ENCODE assay signal across 22 mouse cellular contexts in the genomic region with DNA sequence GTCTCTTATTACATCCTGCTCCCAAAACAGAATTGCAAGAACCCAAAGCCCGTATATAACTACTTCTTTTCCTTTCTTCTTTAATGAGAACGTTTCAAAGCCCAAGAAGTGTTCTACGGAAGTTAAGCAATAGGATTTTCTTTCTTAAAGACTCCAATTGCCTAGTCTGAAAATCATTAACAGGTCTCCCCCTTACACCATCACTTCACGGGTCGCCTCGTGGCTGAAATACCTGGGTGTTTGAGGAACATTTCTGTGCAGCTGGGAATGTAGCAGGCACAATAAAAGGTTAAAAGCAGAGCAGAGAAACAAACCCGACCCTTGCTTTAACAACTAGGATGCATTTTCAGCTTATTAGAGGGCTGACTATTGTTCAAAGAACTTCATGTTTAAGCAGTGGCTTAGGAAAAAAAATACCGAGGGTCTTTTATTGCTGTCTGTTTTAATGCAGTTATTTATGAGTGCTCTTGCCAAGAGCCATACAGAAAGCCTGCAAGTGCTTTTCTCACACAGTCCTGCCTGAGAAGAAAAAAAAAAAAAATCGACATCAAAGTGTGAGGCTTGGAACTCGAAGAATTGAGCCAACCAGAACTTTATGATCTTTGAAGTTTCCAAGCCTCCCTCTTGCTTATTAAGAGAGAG.
A peak's percentile ranks its signal among the peaks of the same experiment; 100 is the strongest.
DNase-seq lines count a peak whose midpoint lies in the region; ATAC-seq and TF ChIP-seq lines count a peak whose summit lies in the region.
"Had no signal": no experiment of that assay in that cellular context is flagged by ENCODE, and none has a peak within 500 bp of the region (broad histone marks: within the 10 kb centered on the region; RNA-seq: fewer than 3 reads in every experiment).

No protein-coding gene starts in this region.

- H3K27me3 ChIP-seq in embryonic facial prominence, embryonic 14.5 days (replicated peaks; ENCODE audit: control insufficient read depth, insufficient read depth, low read length): no peaks in the 10 kb centered on the region
- 0 out of 2 replicates have a peak, but pooled peaks cover 5% of the 10 kb centered on the region for H3K27me3 ChIP-seq in embryonic facial prominence, embryonic 10.5 days (replicated peaks; ENCODE audit: low read depth, poor library complexity, severe bottlenecking)
- H3K27me3 ChIP-seq in kidney, embryonic 16.5 days (ENCODE audit: insufficient read depth, low read length): no peaks in the 10 kb centered on the region
- no peaks in the 10 kb centered on the region; the same call in 1 of the 2 replicates for H3K27me3 ChIP-seq in midbrain, embryonic 11.5 days (ENCODE audit: control insufficient read depth, insufficient read depth, low read length)
- no peaks in the 10 kb centered on the region for H3K27me3 ChIP-seq in midbrain, postnatal 0 days (ENCODE audit: insufficient read depth, low read length)
- H3K27me3 ChIP-seq in limb, embryonic 15.5 days: no peaks in the 10 kb centered on the region
- H3K27me3 ChIP-seq: embryonic facial prominence, embryonic 13.5 days; heart, embryonic 13.5 days; stomach, embryonic 15.5 days had no signal

- TF ChIP-seq CTCF in midbrain, postnatal 0 days (IDR thresholded peaks at IDR 0.05): no peak

- H3K36me3 ChIP-seq in embryonic facial prominence, embryonic 14.5 days (ENCODE audit: control insufficient read depth, insufficient read depth, low read length): no peaks in the 10 kb centered on the region
- no peaks in the 10 kb centered on the region for H3K36me3 ChIP-seq in embryonic facial prominence, embryonic 10.5 days (replicated peaks)
- H3K36me3 ChIP-seq in kidney, embryonic 16.5 days (ENCODE audit: insufficient read depth, low read length): no peaks in the 10 kb centered on the region; the same call in 1 of the 2 replicates
- H3K36me3 ChIP-seq in midbrain, embryonic 11.5 days (ENCODE audit: control insufficient read depth, insufficient read depth, low read length): no peaks in the 10 kb centered on the region
- no peaks in the 10 kb centered on the region for H3K36me3 ChIP-seq in midbrain, postnatal 0 days (ENCODE audit: insufficient read depth, low read length)
- H3K36me3 ChIP-seq in limb, embryonic 15.5 days: no peaks in the 10 kb centered on the region
- H3K36me3 ChIP-seq: embryonic facial prominence, embryonic 13.5 days; heart, embryonic 13.5 days; midbrain, embryonic 10.5 days; stomach, embryonic 15.5 days had no signal

- H3K9ac ChIP-seq in embryonic facial prominence, embryonic 14.5 days (ENCODE audit: low read depth, low read length): no peak overlapping the region
- no peak overlapping the region for H3K9ac ChIP-seq in kidney, embryonic 16.5 days (replicated peaks; ENCODE audit: low read length)
- no peak overlapping the region for H3K9ac ChIP-seq in midbrain, embryonic 11.5 days (ENCODE audit: low read length)
- no peak overlapping the region for H3K9ac ChIP-seq in midbrain, postnatal 0 days (replicated peaks; ENCODE audit: low read length, poor library complexity, severe bottlenecking)
- H3K9ac ChIP-seq in limb, embryonic 15.5 days: no peak overlapping the region
- H3K9ac ChIP-seq: embryonic facial prominence, embryonic 13.5 days; forebrain, postnatal 0 days; heart, embryonic 13.5 days; hindbrain, embryonic 14.5 days; stomach, embryonic 15.5 days had no signal

- H3K4me2 ChIP-seq in embryonic facial prominence, embryonic 14.5 days (ENCODE audit: low read depth, low read length): no peak overlapping the region
- no peak overlapping the region for H3K4me2 ChIP-seq in kidney, embryonic 16.5 days (replicated peaks; ENCODE audit: low read depth, low read length)
- H3K4me2 ChIP-seq in midbrain, embryonic 11.5 days: no peak overlapping the region
- no peak overlapping the region for H3K4me2 ChIP-seq in midbrain, postnatal 0 days (ENCODE audit: low read depth, low read length, poor library complexity, severe bottlenecking)
- H3K4me2 ChIP-seq in limb, embryonic 15.5 days: no peak overlapping the region
- H3K4me2 ChIP-seq: embryonic facial prominence, embryonic 13.5 days; heart, embryonic 13.5 days; hindbrain, embryonic 14.5 days; stomach, embryonic 15.5 days had no signal

- peaks cover 11% of the 10 kb centered on the region; the same call in 1 of the 2 replicates for H3K4me1 ChIP-seq in embryonic facial prominence, embryonic 14.5 days (ENCODE audit: control insufficient read depth, insufficient read depth, low read length)
- peaks cover 37% of the 10 kb centered on the region for H3K4me1 ChIP-seq in embryonic facial prominence, embryonic 10.5 days
- H3K4me1 ChIP-seq in kidney, embryonic 16.5 days (ENCODE audit: insufficient read depth, low read length): peaks cover 42% of the 10 kb centered on the region
- peaks cover 11% of the 10 kb centered on the region for H3K4me1 ChIP-seq in midbrain, embryonic 11.5 days (ENCODE audit: control insufficient read depth, insufficient read depth, low read length)
- H3K4me1 ChIP-seq in midbrain, postnatal 0 days (ENCODE audit: insufficient read depth, low read length): peaks cover 10% of the 10 kb centered on the region; the same call in 1 of the 2 replicates
- H3K4me1 ChIP-seq in limb, embryonic 15.5 days: peaks cover 25% of the 10 kb centered on the region

- no peak overlapping the region for H3K27ac ChIP-seq in embryonic facial prominence, embryonic 14.5 days (replicated peaks; ENCODE audit: low read depth, low read length)
- H3K27ac ChIP-seq in embryonic facial prominence, embryonic 10.5 days (replicated peaks): no peak overlapping the region
- H3K27ac ChIP-seq in kidney, embryonic 16.5 days (ENCODE audit: low read length): peak overlapping the region; percentile 86
- no peak overlapping the region for H3K27ac ChIP-seq in midbrain, embryonic 11.5 days (ENCODE audit: low read depth, low read length)
- H3K27ac ChIP-seq in midbrain, postnatal 0 days (ENCODE audit: low read depth, low read length): no peak overlapping the region
- no peak overlapping the region for H3K27ac ChIP-seq in limb, embryonic 15.5 days
- H3K27ac ChIP-seq: embryonic facial prominence, embryonic 13.5 days; heart, adult 2 months; heart, embryonic 13.5 days; hindbrain, embryonic 14.5 days; stomach, embryonic 15.5 days had no signal

- no peak overlapping the region for H3K4me3 ChIP-seq in embryonic facial prominence, embryonic 14.5 days (ENCODE audit: low read depth, low read length)
- H3K4me3 ChIP-seq in embryonic facial prominence, embryonic 10.5 days: no peak overlapping the region
- H3K4me3 ChIP-seq in kidney, embryonic 16.5 days (ENCODE audit: low read length): no peak overlapping the region
- no peak overlapping the region for H3K4me3 ChIP-seq in midbrain, embryonic 11.5 days (ENCODE audit: low read depth, low read length)
- no peak overlapping the region for H3K4me3 ChIP-seq in midbrain, postnatal 0 days (ENCODE audit: low read depth, low read length)
- H3K4me3 ChIP-seq in limb, embryonic 15.5 days: no peak overlapping the region
- H3K4me3 ChIP-seq: embryonic facial prominence, embryonic 13.5 days; heart, adult 2 months; heart, embryonic 13.5 days; midbrain, embryonic 10.5 days; stomach, embryonic 15.5 days had no signal

- peak; percentile 12 for DNase-seq in embryonic facial prominence, embryonic 14.5 days (ENCODE audit: low spot score)
- DNase-seq in embryonic facial prominence, embryonic 10.5 days (ENCODE audit: low spot score): no peak
- DNase-seq in kidney, adult 8-10 months: no peak
- peak; percentile 79 for DNase-seq in midbrain, embryonic 11.5 days (ENCODE audit: low spot score, missing footprints)
- DNase-seq in midbrain, postnatal 0 days (ENCODE audit: low spot score): no peak
- no peak for DNase-seq in yolk sac, embryonic 10.5 days (ENCODE audit: low spot score)
- DNase-seq: adrenal gland, postnatal 14 days; cerebellum, adult 9-10 months; forebrain, postnatal 0 days; gastrocnemius, postnatal 36 days; heart, adult 2 months; heart, postnatal 36 days; kidney, postnatal 4 days; thymus, postnatal 36 days had no signal

- no peak for ATAC-seq in embryonic facial prominence, embryonic 14.5 days (ENCODE audit: low read depth)
- ATAC-seq in kidney, embryonic 16.5 days (ENCODE audit: low FRiP score, low TSS enrichment): no peak; the same call in 1 of the 2 replicates
- no peak for ATAC-seq in midbrain, embryonic 11.5 days (ENCODE audit: low FRiP score)
- no peak for ATAC-seq in midbrain, postnatal 0 days (ENCODE audit: low FRiP score)
- ATAC-seq in limb, embryonic 15.5 days (ENCODE audit: insufficient number of reproducible peaks, low FRiP score, low TSS enrichment, low read depth): peak; percentile 50; the same call in 1 of the 2 replicates
- ATAC-seq: CD4-positive, CD25-positive, alpha-beta regulatory T cell, adult 4 months; forebrain, postnatal 0 days had no signal

- WGBS in embryonic facial prominence, embryonic 14.5 days: 35% methylated on average over 10 of the region's 10 CpGs
- 63% methylated on average over 10 of the region's 10 CpGs for WGBS in embryonic facial prominence, embryonic 10.5 days
- WGBS in kidney, embryonic 16.5 days: 10% methylated on average over 10 of the region's 10 CpGs
- WGBS in midbrain, embryonic 11.5 days: 64% methylated on average over 10 of the region's 10 CpGs
- 42% methylated on average over 10 of the region's 10 CpGs for WGBS in midbrain, postnatal 0 days
- 11% methylated on average over 10 of the region's 10 CpGs for WGBS in limb, embryonic 15.5 days

- H3K9me3 ChIP-seq in embryonic facial prominence, embryonic 14.5 days (ENCODE audit: control insufficient read depth, low read length): no peaks in the 10 kb centered on the region
- no peaks in the 10 kb centered on the region for H3K9me3 ChIP-seq in embryonic facial prominence, embryonic 10.5 days
- no peaks in the 10 kb centered on the region for H3K9me3 ChIP-seq in kidney, embryonic 16.5 days (ENCODE audit: low read length)
- no peaks in the 10 kb centered on the region for H3K9me3 ChIP-seq in midbrain, embryonic 11.5 days (ENCODE audit: control insufficient read depth, low read length)
- no peaks in the 10 kb centered on the region for H3K9me3 ChIP-seq in midbrain, postnatal 0 days (ENCODE audit: low read length)
- no peaks in the 10 kb centered on the region for H3K9me3 ChIP-seq in limb, embryonic 15.5 days
- H3K9me3 ChIP-seq: embryonic facial prominence, embryonic 13.5 days; heart, embryonic 13.5 days; midbrain, embryonic 10.5 days; stomach, embryonic 15.5 days had no signal

Comparison
In these comparisons a context has a peak if more than half of its experiments do, and no peak if none do; other contexts are left out.
1. DNase-seq: peak in embryonic facial prominence, embryonic 14.5 days (single experiment) and midbrain, embryonic 11.5 days (single experiment); none in embryonic facial prominence, embryonic 10.5 days (single experiment), kidney, adult 8-10 months (0 of 2), midbrain, postnatal 0 days (single experiment) and yolk sac, embryonic 10.5 days (single experiment).